Mouse (Mus musculus) heart, postnatal 0 days (tissue): ENCODE measurements around the gene Pvr. TPM values are rescaled to one million over a fixed set of nuclear protein-coding genes. Genes with fewer than 3 reads are reported as not detected.
A peak's percentile ranks its signal among the peaks of the same experiment; 100 is the strongest.

Source experiments
- ATAC-seq: fragments of 200-750 bp; cut with Nextera tagmentation; 2 replicates; pipeline ENCODE4 v1.8.0; 2017; ENCODE audit warnings: low read depth, moderate number of reproducible peaks, moderate library complexity; ENCODE audit not compliant: insufficient read depth
- DNase-seq: peaks from one replicate; pipeline ENCODE4 v3.0.0-alpha.2; 2016; ENCODE audit warnings: low spot score
- H3K27ac ChIP-seq: fragments of 300-500 bp; sonication (generic); 2 replicates; pipeline ENCODE4 v1.5.1; 2014; ENCODE audit warnings: low read depth, mild to moderate bottlenecking
- H3K27me3 ChIP-seq: fragments of 300-500 bp; sonication (generic); 2 replicates; pipeline ENCODE4 v1.6.1; 2014; ENCODE audit warnings: low read length, mixed read lengths; ENCODE audit not compliant: control insufficient read depth, insufficient read depth
- H3K36me3 ChIP-seq: fragments of 300-500 bp; sonication (generic); replicated peaks from 2 replicates; pipeline ENCODE4 v1.6.1; 2014; ENCODE audit warnings: low read length, mixed read lengths; ENCODE audit not compliant: control insufficient read depth, insufficient read depth
- H3K4me1 ChIP-seq: fragments of 300-500 bp; sonication (generic); 2 replicates; pipeline ENCODE4 v1.6.1; 2014; ENCODE audit warnings: antibody characterized with exemption; ENCODE audit not compliant: control insufficient read depth, insufficient read depth
- H3K4me2 ChIP-seq: fragments of 300-500 bp; sonication (generic); 2 replicates; pipeline ENCODE4 v1.6.1; 2014; ENCODE audit warnings: low read depth, mild to moderate bottlenecking, low read length, moderate library complexity
- H3K4me3 ChIP-seq: fragments of 300-500 bp; sonication (generic); 2 replicates; pipeline ENCODE4 v1.5.1; 2014; ENCODE audit warnings: low read depth, low read length
- H3K9ac ChIP-seq: fragments of 300-500 bp; sonication (generic); replicated peaks from 2 replicates; pipeline ENCODE4 v1.6.1; 2014; ENCODE audit warnings: low read depth, low read length, mixed read lengths
- H3K9me3 ChIP-seq: fragments of 300-500 bp; sonication (generic); replicated peaks from 2 replicates; pipeline ENCODE4 v1.6.1; 2016; ENCODE audit warnings: low read length; ENCODE audit not compliant: control insufficient read depth
- CTCF ChIP-seq: IDR thresholded peaks from 2 replicates; pipeline ENCODE4 v1.5.1; 2016; ENCODE audit warnings: antibody characterized with exemption, control low read depth, low read depth
- EP300 ChIP-seq: IDR thresholded peaks from 2 replicates; pipeline ENCODE4 v1.6.1; 2016; ENCODE audit warnings: antibody characterized with exemption, low read depth
- WGBS: fragments of 180-500 bp; shearing (Covaris S2); extraction: QIAGEN DNeasy Blood & Tissue Kit; methylation state at CpG from one replicate; pipeline ENCODE4 v1.1.7; 2014; 5-methylcytosine and 5-hydroxymethylcytosine counted together
- polyA plus RNA-seq: library from polyadenylated mRNA; unstranded; fragments of >200 nt; fragmentation: Nextera tagmentation; extraction: Ambion mirVana; gene quantifications from 2 replicates; pipeline ENCODE4 v1.2.1, GENCODE M21; 2015
- total RNA-seq: library from RNA; depleted of rRNA; stranded (reverse); fragments of >200 nt; gene quantifications from 2 replicates; pipeline ENCODE4 v1.2.3, GENCODE M21; 2014; ENCODE audit warnings: low replicate concordance

Gene Pvr
- total and polyA plus RNA-seq, 2 experiments from 2014 or later, result 11.6 to 25.8 TPM

DNA sequence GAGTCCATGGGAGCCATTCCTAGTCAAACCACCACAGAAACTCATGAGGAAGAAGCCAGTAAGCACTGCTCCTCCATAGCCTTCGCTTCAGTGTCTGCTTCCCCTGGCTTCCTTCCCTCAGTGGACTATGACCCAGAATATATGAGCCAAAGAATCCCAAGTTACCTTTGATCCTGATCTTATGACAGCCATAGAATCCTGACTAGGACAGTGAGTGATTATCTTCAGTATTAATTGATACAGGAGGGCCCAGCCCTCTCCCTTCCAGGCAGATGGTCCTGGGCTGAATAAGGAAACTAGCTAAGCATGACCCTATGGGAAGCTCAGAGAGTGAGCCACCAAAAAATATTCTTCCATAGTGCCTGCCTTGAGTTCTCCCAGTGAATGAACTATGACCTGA, 41.5 kb upstream of the Pvr start:
- Histone ChIP-seq H3K4me2 (no peak overlapping the region), H3K4me1 (no peaks in the 10 kb centered on the region), H3K9ac (no peak overlapping the region), H3K27me3 (no peaks in the 10 kb centered on the region), H3K27ac (no peak overlapping the region), H3K36me3 (no peaks in the 10 kb centered on the region), H3K4me3 (no peak overlapping the region), H3K9me3 (no peaks in the 10 kb centered on the region)
- no peak for ATAC-seq
- WGBS, result 65% methylated on average over 1 of the region's 1 CpGs
- DNase-seq, result no peak
- TF ChIP-seq EP300, result no peak
- no peak for TF ChIP-seq CTCF

DNA sequence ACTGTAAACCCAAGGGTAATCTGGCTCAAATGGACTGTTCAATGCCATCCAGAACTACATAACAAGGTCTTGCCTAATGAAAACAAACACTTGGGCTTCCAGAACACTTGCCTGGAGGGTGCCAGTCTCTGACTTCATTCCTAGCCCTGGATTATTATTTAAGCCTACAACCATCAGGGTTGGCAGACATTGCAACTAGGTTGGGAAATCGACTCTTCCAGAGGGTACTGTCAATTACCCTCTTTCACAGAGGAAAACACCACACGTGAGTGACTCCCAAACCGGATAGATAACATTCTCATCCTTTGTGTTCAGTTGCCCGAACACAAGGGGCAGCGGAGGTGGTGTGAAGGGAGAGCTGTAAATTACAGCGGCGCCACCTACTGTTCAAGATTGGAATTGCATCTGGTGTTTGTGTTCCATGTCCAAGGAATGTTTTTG, 35.4 kb upstream of the Pvr start:
- no peaks in the 10 kb centered on the region for H3K27me3 ChIP-seq
- H3K4me2 ChIP-seq, result no peak overlapping the region
- no peaks in the 10 kb centered on the region for H3K4me1 ChIP-seq
- WGBS, result under 1% methylated on average over 7 of the region's 7 CpGs
- H3K4me3 ChIP-seq, result no peak overlapping the region
- H3K36me3 ChIP-seq, result no peaks in the 10 kb centered on the region
- no peak overlapping the region for H3K9ac ChIP-seq
- peak; percentile 53; the same call in 1 of the 2 replicates for ATAC-seq
- peak; percentile 81 for DNase-seq
- TF ChIP-seq CTCF (peak; percentile 94), EP300 (no peak)
- H3K27ac ChIP-seq, result no peak overlapping the region
- no peaks in the 10 kb centered on the region for H3K9me3 ChIP-seq

DNA sequence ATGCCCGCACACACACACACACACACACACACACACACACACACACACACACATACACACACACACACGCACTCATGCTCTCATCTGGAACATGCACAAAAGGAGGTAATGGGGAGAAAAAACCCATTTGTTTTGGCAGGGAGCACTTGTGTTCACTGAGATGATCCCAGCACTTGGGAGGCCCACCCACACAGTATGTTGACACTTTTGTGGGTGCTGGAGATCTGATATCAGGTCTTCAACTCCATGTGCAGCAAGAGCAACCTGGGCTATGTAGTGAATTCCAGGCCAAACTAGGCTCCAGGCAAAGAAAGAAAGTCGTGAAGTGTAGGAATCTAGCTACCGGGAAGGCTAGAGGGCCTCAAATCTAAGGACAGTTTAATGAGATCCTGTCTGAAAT, 34.9 kb upstream of the Pvr start:
- TF ChIP-seq EP300 (no peak), CTCF (no peak)
- Histone ChIP-seq H3K9me3 (no peaks in the 10 kb centered on the region), H3K36me3 (no peaks in the 10 kb centered on the region), H3K4me2 (no peak overlapping the region), H3K4me1 (no peaks in the 10 kb centered on the region), H3K27me3 (no peaks in the 10 kb centered on the region), H3K27ac (no peak overlapping the region), H3K4me3 (no peak overlapping the region), H3K9ac (no peak overlapping the region)
- DNase-seq, result no peak
- no peak for ATAC-seq
- WGBS, result 65% methylated on average over 4 of the region's 4 CpGs

DNA sequence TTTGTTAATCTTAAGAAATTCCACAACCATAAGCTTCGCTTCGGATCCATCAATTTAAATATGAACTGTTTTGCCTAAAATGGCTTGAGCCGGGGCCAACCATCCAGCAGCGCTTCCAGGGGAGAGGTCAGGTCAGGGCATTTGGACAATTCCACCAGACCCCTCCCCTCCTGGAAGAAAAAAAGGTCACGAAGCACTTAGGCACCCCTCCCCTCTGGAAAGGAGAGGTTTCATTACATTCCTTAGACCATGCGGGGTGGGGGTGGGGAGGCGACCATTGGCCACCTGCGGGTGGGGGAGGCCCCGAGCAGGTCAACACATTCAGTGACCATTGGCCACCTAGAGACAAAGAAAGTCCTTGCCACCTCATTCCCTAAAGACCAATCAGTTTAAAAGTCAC, 32.1 kb upstream of the Pvr start:
- Histone ChIP-seq H3K9ac (no peak overlapping the region), H3K9me3 (no peaks in the 10 kb centered on the region), H3K36me3 (no peaks in the 10 kb centered on the region), H3K27ac (no peak overlapping the region), H3K4me2 (no peak overlapping the region), H3K4me3 (no peak overlapping the region), H3K27me3 (no peaks in the 10 kb centered on the region), H3K4me1 (peaks cover 3% of the 10 kb centered on the region; the same call in 1 of the 2 replicates)
- TF ChIP-seq EP300, result no peak
- TF ChIP-seq CTCF, result no peak
- WGBS, result 54% methylated on average over 9 of the region's 9 CpGs
- ATAC-seq (no peak), DNase-seq (no peak)

DNA sequence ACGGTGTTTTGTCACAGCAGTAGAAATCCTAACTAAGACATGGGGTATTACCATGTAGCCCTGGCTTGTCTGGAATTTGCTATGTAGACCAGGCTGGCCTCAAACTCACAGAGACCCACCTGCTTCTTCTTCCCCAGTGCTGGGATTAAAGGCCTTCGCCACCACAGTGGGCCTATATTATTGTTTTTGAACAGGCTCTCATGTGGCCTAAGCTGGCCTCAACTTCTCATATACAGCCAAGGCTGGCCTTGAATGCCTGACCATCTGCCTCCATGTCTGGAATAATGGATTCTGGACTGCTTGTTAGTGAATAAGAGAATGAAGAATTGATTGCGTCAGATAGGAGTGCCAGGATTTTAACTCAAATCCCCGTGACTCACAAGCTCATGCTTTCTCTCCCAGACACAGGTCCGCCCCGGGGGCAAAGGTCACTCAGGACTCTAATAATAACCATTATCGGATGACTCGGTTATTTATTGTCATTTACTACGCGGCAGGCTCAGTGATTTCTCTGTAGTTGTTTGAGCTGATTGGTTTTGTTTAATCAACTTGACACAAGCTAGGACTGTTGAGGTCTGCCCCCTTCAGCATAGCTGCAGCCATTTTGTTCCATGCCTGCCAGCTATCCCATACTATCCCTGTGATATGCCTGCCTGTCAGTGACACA, 31.5 kb upstream of the Pvr start:
- WGBS, result 81% methylated on average over 10 of the region's 10 CpGs
- no peak for DNase-seq
- peaks cover 3% of the 10 kb centered on the region; the same call in 1 of the 2 replicates for H3K4me1 ChIP-seq

DNA sequence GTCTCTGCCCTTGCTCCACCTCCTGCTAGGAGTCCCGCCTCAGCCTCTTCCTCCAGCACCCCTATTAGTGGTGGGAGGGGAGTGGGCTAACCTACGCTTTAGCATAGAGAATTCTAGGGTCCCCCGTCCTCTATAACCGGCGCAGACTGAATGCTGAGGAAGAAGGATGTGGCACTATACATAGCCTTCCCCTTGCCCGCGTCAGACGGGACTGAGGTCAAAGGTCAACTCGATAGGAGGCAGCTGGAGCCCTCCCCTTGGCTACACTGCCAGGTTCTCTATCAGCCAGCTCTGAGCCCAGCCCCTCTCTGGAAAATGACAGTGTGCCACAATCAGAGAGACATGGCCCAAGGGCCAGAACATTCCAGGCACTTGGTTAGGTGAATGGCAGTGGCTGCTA, 29.6 kb upstream of the Pvr start, which contains the start of gene Igsf23:
Igsf23 (minus strand) TSS at position 168 of the 400 bp plus-strand sequence.
- ATAC-seq, result peak; percentile 73
- WGBS, result 27% methylated on average over 9 of the region's 9 CpGs

More for the DNA sequence above, 31.5 kb upstream of the Pvr start:
- Histone ChIP-seq H3K36me3 (no peaks in the 10 kb centered on the region), H3K9me3 (no peaks in the 10 kb centered on the region), H3K27me3 (no peaks in the 10 kb centered on the region), H3K4me2 (no peak overlapping the region), H3K9ac (no peak overlapping the region), H3K4me3 (no peak overlapping the region), H3K27ac (no peak overlapping the region)
- ATAC-seq, result no peak; the same call in 1 of the 2 replicates
- no peak for TF ChIP-seq CTCF
- no peak for TF ChIP-seq EP300

More for the DNA sequence above, 29.6 kb upstream of the Pvr start, which contains the start of gene Igsf23:
- no peak within 1 kb of the TSS for H3K4me3 ChIP-seq
- peak; percentile 24 for DNase-seq
- H3K27ac ChIP-seq, result no peak within 1 kb of the TSS
- peaks cover 3% of the 10 kb centered on the region; the same call in 1 of the 2 replicates for H3K4me1 ChIP-seq
- no peaks in the 10 kb centered on the region for H3K27me3 ChIP-seq
- no peak for TF ChIP-seq EP300
- no peak for TF ChIP-seq CTCF
- H3K9ac ChIP-seq, result no peak within 1 kb of the TSS
- no peaks in the 10 kb centered on the region for H3K9me3 ChIP-seq
- H3K4me2 ChIP-seq, result no peak within 1 kb of the TSS
- H3K36me3 ChIP-seq, result no peaks in the 10 kb centered on the region
